Mouse (Mus musculus): Measurements from ENCODE around the gene Cdk6.
"Not testable (repeated sequence)": the region's sequence is repeated elsewhere in the genome, so short reads cannot be mapped to it uniquely, and the experiment has no call there.

Gene Cdk6

DNA sequence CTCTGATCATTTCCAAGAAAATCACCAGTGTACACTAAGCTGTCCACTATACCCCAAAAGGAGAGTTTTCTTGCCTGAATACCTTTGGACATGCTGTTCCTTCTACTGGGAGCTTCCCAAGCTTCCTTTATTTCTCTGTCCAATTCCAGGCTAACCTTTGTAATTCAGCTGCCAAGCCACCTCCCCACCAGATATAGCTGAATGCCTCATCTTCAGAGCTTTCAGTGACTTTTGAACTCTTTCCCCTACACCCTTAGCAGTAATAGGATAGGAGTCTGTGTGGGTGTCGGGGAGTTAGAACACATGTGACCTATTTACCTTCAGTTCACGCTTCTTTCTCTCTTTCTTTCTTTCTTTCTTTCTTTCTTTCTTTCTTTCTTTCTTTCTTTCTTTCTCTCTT lies 34.9 kb downstream of the Cdk6 start:
- no peak for DNase-seq (ENCODE audit: low read depth, low spot score)

DNA sequence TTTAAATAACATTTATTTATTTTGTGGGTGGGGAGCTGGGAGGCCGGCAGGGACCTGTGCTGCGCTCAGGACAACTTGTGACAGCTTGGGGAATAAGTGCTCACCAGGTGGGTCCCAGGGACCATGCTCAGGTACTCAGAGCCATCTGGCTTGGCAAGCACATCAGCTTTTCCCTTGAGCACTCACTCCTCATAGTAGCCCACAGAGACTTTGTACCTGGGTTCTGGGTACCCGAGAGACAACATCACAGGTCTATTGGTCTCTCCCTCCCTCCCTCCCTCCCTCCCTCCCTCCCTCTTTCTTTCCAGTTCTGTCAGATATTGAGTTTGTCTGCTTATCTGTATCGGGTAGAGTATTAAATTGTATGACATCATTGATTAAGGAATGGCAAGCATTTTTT lies 38.0 kb downstream of the Cdk6 start:
- DNase-seq (ENCODE audit: low read depth, low spot score): no peak

DNA sequence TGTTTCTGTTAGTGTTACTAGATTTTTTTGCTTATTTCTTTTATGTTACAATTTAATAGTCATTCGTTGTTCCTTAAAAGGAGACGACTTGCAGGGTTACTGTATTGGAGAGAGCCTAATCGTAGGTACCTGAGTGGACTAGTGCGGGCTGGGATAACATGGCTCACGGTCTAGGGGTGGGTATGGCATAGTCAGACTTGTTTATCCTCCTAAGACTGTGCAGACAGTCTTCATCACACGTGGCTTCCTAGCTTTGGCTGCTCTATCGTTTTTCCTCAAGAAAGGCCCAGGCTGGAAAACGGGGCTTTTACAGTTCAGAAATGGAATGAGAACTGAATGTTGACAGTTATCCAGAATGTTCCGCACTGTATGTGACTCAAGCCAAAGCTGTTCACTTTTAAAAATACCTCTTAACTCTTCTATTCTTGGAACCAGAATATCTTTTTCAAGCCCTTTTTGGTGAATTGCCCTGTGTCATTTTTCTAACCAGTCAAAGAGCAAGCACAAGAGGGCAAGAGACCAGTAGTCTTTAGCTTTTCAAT lies 39.5 kb downstream of the Cdk6 start:
- no peak for DNase-seq (ENCODE audit: low read depth, low spot score)

DNA sequence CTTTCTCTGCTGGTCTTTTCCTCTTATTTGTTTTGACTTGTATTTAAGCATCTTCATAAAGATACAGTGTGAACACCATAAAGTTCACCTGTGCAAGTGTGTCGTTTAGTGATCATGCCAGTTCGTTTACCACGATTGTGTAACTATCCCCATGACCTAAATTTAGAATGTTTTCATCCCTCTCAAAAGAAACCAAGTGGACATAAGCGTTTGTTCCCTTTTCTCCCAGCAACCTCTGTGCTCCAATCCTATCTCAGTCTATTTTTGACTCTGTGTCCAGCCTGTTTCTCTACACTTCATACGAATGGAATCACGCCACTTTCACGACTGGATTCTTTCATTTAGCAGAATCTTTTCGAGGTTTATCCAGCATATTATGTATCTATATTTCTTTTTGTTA lies 40.5 kb downstream of the Cdk6 start:
- DNase-seq (ENCODE audit: low read depth, low spot score): no peak

DNA sequence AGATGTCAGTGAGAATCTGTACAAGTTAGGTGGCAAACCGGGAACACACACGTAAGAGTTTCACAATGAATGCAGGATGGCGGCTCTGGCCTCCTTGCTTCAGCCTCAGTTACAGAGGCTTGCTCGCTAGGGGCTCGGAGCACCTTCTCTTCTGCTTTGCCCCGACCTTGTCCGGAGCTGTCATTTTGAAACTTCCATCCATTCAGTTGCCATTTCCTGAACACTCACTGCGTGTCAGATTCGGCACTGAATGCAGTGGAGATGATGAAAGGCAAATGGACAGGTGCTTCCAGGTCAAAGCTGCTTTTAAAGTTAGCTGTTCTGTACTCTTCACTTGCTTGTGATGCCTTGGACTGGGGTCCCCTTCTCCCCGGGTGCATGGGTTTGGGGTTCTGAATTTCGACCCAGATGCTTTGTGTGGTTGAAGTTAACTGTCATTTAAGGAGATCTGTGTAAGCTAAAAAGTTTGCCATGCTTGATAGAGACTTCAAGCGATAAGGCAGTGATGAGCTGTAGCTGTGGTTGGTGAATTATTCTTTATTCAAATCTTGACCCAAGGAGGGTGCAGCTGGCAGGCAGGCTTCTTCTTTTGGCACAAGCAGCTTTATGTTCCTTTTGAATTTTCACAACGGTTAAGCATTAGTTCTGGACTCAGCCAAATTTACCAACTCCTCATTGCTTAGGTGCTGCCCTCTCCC lies 41.2 kb downstream of the Cdk6 start:
- DNase-seq (ENCODE audit: low read depth, low spot score): no peak

DNA sequence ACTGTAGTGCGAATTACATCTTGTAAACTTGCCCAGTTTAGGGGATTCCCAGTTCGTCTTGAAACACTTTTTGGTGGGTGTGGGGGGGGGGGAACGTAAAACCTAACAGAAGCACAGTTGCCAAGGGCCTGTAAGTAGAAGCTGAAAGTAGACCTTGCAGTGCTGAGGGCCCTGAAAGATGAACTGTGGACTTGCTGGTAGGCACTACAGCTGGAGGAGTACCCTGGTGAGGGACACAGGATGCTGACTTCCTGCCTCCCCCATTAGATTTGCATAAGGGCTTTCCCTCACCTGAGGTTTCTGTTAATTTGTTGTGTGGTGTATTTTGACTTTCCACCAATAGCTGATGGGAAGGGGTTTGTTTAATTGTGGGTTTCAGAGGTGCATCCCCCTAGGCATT lies 42.3 kb downstream of the Cdk6 start:
- DNase-seq (ENCODE audit: low read depth, low spot score): no peak

DNA sequence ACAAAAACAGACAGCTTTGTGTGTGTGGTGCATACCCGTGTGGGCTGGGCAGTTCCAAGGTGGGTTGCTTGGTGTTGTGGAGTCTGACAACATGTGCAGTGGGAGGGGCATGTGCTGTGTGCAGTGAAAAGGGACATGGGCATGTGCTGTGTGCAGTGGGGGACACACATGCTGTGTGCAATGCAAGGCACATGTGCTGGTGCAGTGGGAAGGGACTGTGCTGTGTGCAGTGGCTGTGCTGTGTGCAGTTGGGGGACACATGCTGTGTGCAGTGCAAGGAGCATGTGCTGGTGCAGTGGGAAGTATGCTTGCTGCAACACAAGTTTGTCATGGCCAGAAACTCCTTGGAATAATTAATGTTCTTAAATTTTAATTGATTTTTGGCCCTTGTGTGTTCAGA lies 43.8 kb downstream of the Cdk6 start:
- DNase-seq (ENCODE audit: low read depth, low spot score): no peak

DNA sequence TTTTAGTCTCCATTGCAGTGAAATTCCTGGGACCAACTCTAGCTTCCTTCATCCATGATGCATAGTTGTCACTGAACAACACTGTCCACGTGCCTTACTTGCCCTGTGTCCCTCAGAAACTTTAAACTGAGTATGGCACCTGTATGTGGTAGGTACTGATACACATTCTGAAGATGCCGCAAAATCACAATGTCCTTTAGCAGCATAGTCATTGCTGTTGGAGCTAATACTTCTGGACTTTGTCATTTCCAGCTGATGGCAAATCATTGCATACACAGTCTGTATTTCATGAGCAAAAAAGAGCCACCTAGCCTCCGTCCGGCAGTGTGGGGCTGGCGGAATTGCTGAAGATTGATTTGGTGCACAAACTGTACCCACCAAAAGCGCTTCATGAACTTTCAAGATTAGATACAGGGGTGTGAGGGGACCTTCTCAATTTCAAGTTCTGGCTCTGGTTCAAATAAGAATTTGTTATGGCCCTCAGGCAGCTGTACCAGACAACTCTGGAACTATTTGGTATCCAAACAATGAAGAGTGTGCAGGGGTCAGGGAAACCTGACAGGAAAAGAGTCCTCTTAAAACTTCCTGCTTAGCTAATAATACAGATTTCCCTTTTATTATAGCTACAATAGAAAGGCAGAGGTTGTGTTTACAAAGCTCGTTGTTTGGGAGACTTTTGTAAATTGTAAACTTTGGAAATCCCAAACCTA lies 44.9 kb downstream of the Cdk6 start:
- no peak for DNase-seq (ENCODE audit: low read depth, low spot score)

DNA sequence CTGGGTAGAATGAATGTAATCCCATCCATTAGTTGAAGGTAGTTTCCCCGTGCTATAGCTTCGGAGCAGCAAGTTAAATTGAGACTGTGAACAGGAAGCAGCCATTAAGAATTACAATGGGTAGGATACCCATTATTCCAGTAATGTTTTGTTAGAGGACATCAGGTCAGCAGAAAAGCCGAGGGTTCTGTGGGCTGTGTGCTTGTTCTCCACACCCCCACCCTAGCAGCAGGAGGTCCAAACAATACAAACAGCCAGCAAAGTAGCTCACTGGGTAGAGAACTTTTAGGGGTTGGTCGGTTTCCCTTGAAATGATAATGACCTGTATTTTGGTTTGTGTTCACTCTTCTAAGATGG lies 45.4 kb downstream of the Cdk6 start:
- DNase-seq (ENCODE audit: low read depth, low spot score): no peak

DNA sequence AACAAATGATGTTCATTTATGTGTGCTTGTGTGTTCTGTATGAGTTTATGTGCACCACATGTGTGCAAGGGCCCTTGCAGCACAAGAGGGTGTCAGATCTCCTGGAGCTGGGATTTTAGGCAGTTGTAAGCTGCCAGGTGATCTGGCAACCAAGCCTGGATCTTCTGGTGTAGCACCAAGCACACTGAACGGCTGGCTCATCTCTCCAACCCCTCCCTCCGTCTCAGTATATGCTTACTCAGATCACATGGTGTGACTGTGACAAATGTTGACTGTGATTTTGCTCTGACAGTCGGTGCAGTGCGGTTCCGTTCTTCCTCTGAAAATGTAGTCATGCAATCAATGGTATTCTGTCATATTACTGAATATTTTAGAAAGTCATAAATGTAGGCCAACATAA lies 45.9 kb downstream of the Cdk6 start:
- no peak for DNase-seq (ENCODE audit: low read depth, low spot score)

DNA sequence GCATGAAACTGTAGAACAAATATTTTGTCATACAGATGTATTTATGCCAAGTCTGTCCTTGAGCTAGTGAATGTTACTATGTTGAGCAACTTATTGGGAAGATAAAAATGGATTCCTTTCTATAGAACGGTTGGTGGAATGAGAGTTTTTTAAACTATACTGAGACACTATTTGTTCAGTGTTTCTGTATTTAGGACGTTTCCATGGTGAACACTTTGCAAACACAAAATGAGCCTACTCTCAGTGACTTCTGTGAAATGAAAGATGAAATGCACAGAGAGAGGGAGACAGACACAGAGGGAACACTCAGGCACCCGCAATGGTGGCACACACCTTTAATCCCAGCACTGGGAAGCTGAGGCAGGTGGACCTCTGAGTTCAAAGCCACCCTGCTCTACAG lies 51.6 kb downstream of the Cdk6 start:
- DNase-seq (ENCODE audit: low read depth, low spot score): no peak

DNA sequence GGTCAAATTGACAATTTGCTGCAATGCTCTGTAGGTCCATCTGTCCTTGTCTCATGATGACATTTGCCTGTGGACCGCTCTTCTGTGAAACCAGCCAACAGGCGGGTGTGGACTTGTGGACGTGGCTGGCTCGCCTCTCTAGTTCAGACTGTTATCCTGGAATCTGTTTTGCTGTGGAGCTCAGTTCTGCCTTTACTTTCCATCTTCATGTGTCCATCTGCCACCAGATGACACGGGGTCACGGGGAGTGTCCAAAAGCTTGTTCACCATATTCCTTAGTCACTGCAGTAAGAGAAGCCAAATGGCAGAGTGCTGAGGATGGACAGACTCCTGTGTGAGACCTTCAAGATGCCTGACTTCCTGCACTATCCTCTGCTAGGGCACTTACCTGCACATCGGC lies 52.9 kb downstream of the Cdk6 start:
- DNase-seq (ENCODE audit: low read depth, low spot score): no peak

DNA sequence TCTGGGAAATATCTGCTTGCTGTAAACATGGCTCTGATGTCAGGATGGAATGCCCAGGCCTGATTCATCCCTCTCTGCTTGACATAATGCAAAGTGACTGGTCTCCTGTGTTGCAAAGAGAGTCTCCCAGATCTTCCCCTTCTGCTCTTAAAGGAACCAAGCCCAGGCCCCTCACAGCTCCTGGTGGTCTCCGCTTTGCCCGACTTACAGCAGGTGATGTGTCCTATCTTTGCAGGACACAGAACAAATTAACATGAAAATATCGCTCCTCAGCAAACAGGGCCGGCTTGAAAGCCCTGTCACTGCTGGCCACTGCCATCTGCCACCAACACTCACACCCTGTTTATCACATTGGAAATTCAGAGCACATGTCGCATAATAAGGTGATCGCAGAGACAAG lies 53.7 kb downstream of the Cdk6 start:
- no peak for DNase-seq (ENCODE audit: low read depth, low spot score)

DNA sequence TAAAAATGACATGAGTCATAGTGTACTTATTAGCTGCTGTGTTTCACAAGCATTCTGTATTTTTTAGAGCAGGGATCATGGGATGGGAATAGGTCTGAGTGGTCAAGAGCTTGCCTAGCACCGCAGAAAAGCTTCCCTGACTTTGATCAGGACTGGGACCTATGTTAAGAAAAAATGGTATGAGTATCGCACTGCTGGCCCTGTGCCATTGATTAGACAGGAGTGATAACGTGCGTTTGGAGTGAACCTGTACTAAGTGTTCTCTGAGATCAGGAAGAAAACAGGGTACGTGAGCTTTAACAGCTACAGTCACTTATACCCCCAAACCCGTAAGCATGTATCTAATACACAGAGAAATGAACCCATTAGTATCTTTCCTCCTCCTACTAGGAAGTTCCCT lies 54.9 kb downstream of the Cdk6 start:
- DNase-seq (ENCODE audit: low read depth, low spot score): no peak

DNA sequence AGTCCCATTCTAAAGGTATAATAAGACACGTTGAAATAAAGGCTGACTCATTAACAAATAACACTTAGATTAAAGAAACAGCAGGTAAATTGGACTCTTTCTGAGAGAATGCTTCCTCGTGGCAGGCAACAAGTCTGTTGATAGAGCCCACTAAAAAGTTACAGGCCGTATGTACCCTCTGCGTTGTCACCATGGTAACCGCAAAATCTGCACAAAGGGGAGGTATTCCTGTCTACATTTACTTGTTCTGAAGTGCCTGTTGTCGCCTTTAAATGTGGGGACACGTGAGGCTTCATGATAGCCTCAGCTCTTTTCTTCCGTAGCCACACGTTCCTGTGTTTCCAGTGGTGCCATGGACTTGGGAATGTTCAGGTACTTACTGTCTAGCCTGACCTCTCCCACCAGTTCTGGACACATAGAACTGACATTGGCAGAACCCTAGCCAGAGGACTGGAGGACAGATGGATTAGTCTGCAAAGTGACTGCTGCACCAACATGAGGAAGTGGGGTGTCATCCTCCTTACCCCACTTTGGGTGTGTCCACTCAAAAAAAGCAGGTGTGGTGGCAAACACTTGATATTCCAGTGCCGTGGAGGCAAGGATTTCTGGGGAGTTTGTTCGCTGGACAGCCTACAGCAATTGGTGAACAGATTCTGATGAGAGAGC lies 55.8 kb downstream of the Cdk6 start:
- no peak for DNase-seq (ENCODE audit: low read depth, low spot score)

DNA sequence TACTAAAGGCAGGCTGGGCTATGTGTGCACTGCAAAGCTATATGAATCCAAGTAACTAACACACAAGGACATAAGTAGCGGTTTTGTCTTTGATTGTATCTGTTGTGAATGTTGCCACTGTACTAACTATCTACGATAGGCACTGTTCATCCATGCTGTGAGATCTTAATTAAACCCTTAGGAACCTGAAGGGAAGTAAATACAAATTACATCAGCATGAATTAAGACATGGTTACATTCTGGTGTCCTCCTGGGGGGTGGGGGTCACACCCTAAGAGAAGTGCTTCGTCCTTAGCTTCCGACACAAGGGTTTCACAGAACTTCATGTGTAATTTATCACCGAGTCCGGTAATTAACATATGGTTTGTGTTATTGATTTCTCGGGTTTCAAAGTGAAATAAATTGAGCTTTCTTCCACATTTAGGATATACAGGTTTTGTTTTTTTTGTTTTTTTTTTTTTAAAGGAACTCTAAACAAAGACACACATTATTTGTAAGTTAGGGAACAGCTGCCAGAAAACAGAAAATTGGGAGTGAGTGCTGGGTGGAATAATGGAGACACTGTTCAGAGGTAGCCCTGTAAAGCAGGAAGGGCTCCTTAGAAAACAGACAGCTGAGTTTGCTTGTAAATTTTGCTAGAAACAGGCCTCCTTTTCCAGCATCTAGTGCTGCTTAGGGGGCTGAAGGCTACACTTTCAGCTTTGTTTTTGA lies 58.7 kb downstream of the Cdk6 start:
- DNase-seq (ENCODE audit: low read depth, low spot score): no peak

DNA sequence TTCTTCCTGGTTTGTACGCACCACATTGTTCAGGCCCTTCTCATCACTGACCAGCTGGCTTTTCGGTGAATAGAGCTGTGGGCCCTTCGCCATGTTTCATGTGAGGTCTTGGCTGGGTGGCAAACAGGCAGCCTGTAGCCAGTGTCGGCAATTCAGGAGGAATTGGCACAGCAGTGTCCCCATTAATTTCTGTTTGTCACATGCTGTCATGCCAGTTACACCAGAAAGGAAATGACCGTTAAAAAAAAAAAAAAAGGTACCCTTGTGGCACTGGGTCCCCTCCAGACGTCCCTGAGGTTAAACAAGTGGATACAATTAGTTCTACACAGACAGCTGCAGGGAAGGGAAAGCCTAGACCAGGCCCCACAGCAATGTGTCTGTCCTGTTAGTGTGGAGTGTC lies 63.8 kb downstream of the Cdk6 start:
- no peak for DNase-seq (ENCODE audit: low read depth, low spot score)

DNA sequence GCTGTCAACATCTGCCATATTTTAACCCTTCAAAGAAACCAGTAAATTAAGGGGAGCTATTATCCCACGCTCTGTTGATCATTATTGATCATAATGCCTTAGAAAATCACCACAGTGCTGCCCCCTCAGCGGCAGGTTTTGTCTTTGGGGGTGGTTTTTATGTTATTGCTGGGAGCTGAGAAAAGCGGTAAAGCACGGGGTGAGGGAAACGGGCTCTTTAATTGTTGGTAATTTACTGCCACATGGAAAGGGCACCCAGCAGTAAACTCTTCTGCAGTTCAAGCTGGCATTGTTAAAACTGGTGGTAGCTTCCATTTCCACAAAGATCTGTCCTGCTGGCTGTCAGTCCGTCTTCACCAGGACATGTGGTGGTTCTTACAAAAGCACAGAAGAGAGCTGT lies 64.2 kb downstream of the Cdk6 start:
- no peak for DNase-seq (ENCODE audit: low read depth, low spot score)

DNA sequence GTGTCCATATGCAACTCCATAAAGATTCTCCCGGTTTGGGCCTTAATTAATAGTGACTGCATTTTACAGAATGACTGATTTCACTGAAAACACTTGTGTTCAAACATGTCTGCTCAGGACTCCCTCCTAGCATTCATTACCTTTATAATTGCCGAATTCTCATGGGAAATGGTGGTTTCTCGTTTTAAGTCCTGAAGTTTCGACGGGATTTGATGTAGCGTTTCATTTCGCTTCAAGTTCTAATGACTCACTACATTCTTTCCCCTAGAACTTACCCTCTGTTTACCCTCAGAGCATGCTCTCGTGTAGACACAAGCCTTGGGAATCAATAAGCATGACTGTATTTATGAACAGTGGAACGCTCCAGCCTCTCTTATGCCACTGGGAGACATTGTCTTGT lies 66.6 kb downstream of the Cdk6 start:
- DNase-seq (ENCODE audit: low read depth, low spot score): no peak

DNA sequence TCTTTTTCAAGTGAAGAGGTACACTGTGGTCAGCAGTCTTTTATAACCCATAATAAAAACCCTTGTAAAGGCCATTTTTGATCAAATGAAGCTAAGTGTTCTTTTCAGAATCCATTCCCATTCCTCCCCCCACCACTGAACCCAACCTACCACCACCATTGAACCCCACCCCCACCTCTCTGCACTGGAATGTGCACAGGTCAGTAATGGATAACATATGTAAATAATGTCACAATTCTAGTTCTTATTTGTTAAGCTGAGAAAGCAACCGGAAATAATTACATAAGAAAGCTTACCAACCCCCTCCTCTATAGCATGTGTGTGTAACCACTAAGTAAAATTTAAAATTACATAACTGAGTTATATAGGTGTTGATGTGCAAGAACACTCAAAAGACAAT lies 76.9 kb downstream of the Cdk6 start:
- not testable (repeated sequence) for DNase-seq (ENCODE audit: low read depth, low spot score)

DNA sequence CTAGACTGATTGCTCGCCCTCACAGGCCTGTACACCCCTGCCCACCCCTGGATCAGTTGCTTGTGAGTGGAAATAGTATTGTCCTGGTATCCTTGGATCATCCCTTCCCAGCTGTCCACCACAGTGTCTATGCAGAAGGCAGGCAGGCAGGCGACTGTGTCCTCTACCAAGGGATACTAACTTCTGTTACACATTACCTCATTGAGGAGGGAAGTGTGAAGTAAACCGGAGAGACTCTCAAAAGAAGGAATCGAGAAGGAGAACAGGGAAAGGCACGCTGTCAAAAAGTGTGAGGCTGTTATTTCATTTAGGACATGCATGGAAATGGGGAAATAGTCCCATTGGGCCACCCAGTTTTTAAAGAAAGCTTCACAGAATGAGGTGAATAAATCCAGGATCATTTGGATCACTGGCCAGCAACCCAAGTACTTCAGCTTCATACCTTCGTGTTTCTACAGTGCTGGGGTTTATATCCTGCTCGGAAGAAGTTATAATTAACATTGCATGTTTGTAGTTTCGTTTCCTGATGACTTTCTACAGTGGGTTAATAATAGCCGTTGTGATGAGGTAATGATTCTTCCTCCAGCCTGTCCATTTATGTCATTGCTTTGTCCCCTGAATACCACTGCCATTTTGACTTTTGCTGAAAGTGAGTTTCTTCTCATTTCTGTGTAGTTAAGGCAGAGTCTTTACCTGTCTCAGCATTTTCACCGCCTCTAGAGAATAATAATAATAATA lies 79.0 kb downstream of the Cdk6 start:
- DNase-seq (ENCODE audit: low read depth, low spot score): no peak

DNA sequence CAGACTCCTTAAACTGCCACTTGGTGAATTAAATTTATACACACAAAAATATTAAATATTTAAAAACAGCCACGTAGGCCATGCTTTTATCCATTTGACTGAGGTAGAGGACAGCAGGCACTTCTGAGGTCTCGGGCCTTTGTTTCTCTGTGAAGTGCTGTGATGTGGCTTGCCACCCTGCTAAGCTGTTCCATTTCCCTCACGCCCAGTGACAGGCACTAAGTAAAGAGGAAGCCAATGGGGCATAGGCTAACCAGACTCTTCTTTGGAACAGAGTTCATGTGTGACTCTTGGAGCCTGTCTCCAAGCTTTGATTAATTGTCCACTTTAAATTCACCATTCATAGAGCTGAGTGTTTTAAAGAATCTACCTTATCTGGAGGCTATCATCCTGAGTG lies 79.5 kb downstream of the Cdk6 start:
- DNase-seq (ENCODE audit: low read depth, low spot score): no peak
